Mouse (Mus musculus) liver, adult 2 months (tissue): ENCODE results near the gene Ate1.

Experiments
- CTCF ChIP-seq: fragments of 200-500 bp; IDR thresholded peaks from 2 replicates; pipeline ENCODE4 v1.5.1; 2011; ENCODE audit warnings: low read depth, low read length, control low read depth
- POLR2A ChIP-seq: fragments of 200-500 bp; IDR thresholded peaks from 2 replicates; pipeline ENCODE4 v1.6.1; 2011; ENCODE audit warnings: low read length, control low read depth; ENCODE audit not compliant: insufficient read depth; ENCODE audit errors: extremely low read depth

DNA sequence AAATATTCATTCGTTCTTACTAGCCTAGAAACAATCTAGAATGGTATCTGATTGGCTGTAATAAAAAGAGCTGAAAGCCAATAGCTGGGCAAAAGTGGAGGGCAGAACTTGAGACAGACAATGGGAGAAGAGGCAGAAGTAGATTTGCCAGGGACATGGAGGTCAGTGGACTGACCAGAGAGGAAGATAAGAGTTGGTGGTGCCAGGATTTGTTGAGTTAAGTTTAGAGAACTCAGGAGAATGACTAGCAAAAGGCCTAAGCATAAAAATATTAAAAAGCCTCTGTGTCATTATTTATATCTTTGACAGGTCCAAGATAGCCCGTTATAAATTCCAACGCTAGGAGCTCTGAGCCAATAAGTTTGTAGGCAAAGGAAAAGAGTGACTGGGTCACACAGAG lies 65.9 kb downstream of the Ate1 start:
- TF ChIP-seq POLR2A (no peak), CTCF (no peak)
